Comparison of ENCODE assay signal across 15 mouse cellular contexts in the genomic region with DNA sequence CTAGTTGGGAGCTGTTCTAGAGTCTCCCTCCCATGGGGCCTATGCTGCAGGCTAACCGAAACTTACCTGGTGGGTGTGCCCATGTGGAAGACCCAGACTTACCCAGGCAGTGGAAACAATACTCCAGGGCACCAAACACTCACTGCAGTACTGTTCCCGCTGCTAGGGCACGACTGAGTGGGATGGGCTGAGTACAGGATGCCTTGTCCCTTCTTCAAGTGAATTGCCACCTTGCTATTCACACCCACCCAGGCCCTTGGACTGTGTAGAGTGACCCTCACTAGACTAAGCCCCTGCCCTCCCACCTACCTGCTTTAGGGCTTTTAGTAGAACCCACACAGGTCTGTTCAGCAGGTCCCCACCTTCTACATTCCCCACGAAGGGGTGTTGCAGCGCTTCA.
DNase-seq lines count a peak whose midpoint lies in the region; ATAC-seq and TF ChIP-seq lines count a peak whose summit lies in the region.
"Had no signal": no experiment of that assay in that cellular context is flagged by ENCODE, and none has a peak within 500 bp of the region (broad histone marks: within the 10 kb centered on the region; RNA-seq: fewer than 3 reads in every experiment).

No protein-coding gene starts in this region.

- 0 out of 2 replicates have a peak, but pooled peaks cover 9% of the 10 kb centered on the region for H3K27me3 ChIP-seq in kidney, embryonic 15.5 days
- H3K27me3 ChIP-seq in embryonic facial prominence, embryonic 12.5 days: peaks cover 5% of the 10 kb centered on the region; the same call in 1 of the 2 replicates
- no peaks in the 10 kb centered on the region for H3K27me3 ChIP-seq in embryonic facial prominence, embryonic 14.5 days (replicated peaks; ENCODE audit: control insufficient read depth, insufficient read depth, low read length)
- no peaks in the 10 kb centered on the region for H3K27me3 ChIP-seq in limb, embryonic 14.5 days (ENCODE audit: control insufficient read depth, insufficient read depth, low read length)
- H3K27me3 ChIP-seq in forebrain, embryonic 11.5 days (ENCODE audit: control insufficient read depth, insufficient read depth, low read length): no peaks in the 10 kb centered on the region
- H3K27me3 ChIP-seq in hindbrain, embryonic 10.5 days (ENCODE audit: insufficient read depth, poor library complexity, severe bottlenecking): peaks cover 15% of the 10 kb centered on the region
- H3K27me3 ChIP-seq: forebrain, embryonic 15.5 days had no signal

- H3K4me2 ChIP-seq in kidney, embryonic 15.5 days: peak overlapping the region; percentile 46
- peak overlapping the region; percentile 32 for H3K4me2 ChIP-seq in embryonic facial prominence, embryonic 12.5 days (replicated peaks)
- peak overlapping the region; percentile 64 for H3K4me2 ChIP-seq in embryonic facial prominence, embryonic 14.5 days (ENCODE audit: low read depth, low read length)
- peak overlapping the region; percentile 46 for H3K4me2 ChIP-seq in limb, embryonic 14.5 days (replicated peaks; ENCODE audit: low read depth, low read length, severe bottlenecking)
- no peak overlapping the region for H3K4me2 ChIP-seq in forebrain, embryonic 11.5 days (ENCODE audit: low read depth, low read length, severe bottlenecking)
- H3K4me2 ChIP-seq: forebrain, embryonic 15.5 days; hindbrain, embryonic 13.5 days had no signal

- H3K36me3 ChIP-seq in kidney, embryonic 15.5 days: peaks cover 6% of the 10 kb centered on the region
- 0 out of 2 replicates have a peak, but pooled peaks cover 3% of the 10 kb centered on the region for H3K36me3 ChIP-seq in embryonic facial prominence, embryonic 12.5 days
- H3K36me3 ChIP-seq in embryonic facial prominence, embryonic 14.5 days (ENCODE audit: control insufficient read depth, insufficient read depth, low read length): peaks cover 10% of the 10 kb centered on the region
- peaks cover 12% of the 10 kb centered on the region for H3K36me3 ChIP-seq in limb, embryonic 14.5 days (ENCODE audit: control insufficient read depth, insufficient read depth, low read length)
- H3K36me3 ChIP-seq in forebrain, embryonic 11.5 days (ENCODE audit: control insufficient read depth, insufficient read depth, low read length): no peaks in the 10 kb centered on the region
- no peaks in the 10 kb centered on the region for H3K36me3 ChIP-seq in hindbrain, embryonic 10.5 days
- H3K36me3 ChIP-seq: forebrain, embryonic 15.5 days; hindbrain, embryonic 13.5 days had no signal

- no peak for ATAC-seq in kidney, embryonic 15.5 days (replicated peaks; ENCODE audit: low FRiP score)
- ATAC-seq in embryonic facial prominence, embryonic 12.5 days (ENCODE audit: insufficient number of reproducible peaks, insufficient read depth, low FRiP score, low TSS enrichment): no peak; the same call in 1 of the 2 replicates
- ATAC-seq in embryonic facial prominence, embryonic 14.5 days (ENCODE audit: low read depth): no peak
- ATAC-seq in limb, embryonic 14.5 days (ENCODE audit: low FRiP score, low read depth): no peak
- no peak for ATAC-seq in forebrain, embryonic 11.5 days (replicated peaks; ENCODE audit: low FRiP score)
- ATAC-seq: forebrain, embryonic 15.5 days had no signal

- H3K4me3 ChIP-seq in kidney, embryonic 15.5 days (replicated peaks): peak overlapping the region; percentile 28
- H3K4me3 ChIP-seq in embryonic facial prominence, embryonic 12.5 days: no peak overlapping the region
- peak overlapping the region; percentile 58 for H3K4me3 ChIP-seq in embryonic facial prominence, embryonic 14.5 days (ENCODE audit: low read depth, low read length)
- peak overlapping the region; percentile 61 for H3K4me3 ChIP-seq in limb, embryonic 14.5 days (replicated peaks; ENCODE audit: low read length)
- H3K4me3 ChIP-seq in forebrain, embryonic 11.5 days (ENCODE audit: low read depth, low read length): no peak overlapping the region
- H3K4me3 ChIP-seq in hindbrain, embryonic 10.5 days: no peak overlapping the region
- H3K4me3 ChIP-seq: forebrain, embryonic 15.5 days; gastrocnemius, adult 2 months; hindbrain, embryonic 13.5 days; megakaryocyte, embryonic 14.5 days had no signal

- DNase-seq in kidney, adult 8-10 months: no peak
- DNase-seq in embryonic facial prominence, embryonic 14.5 days (ENCODE audit: low spot score): no peak
- DNase-seq in limb, embryonic 14.5 days (ENCODE audit: low spot score): peak; percentile 19
- DNase-seq in forebrain, embryonic 11.5 days (ENCODE audit: low spot score): no peak
- no peak for DNase-seq in hindbrain, embryonic 10.5 days (ENCODE audit: low spot score)
- DNase-seq: adrenal gland, adult 2 months; cerebellum, postnatal 10 days; gastrocnemius, adult 2 months; right cerebral cortex, postnatal 25 days had no signal

- TF ChIP-seq POLR2A in limb, embryonic 14.5 days (IDR thresholded peaks at IDR 0.05; ENCODE audit: borderline replicate concordance, extremely low read depth, insufficient read depth, insufficient read length): no peak

- no peaks in the 10 kb centered on the region for H3K9me3 ChIP-seq in kidney, embryonic 15.5 days (replicated peaks)
- H3K9me3 ChIP-seq in embryonic facial prominence, embryonic 12.5 days: no peaks in the 10 kb centered on the region
- H3K9me3 ChIP-seq in embryonic facial prominence, embryonic 14.5 days (ENCODE audit: control insufficient read depth, low read length): no peaks in the 10 kb centered on the region
- no peaks in the 10 kb centered on the region for H3K9me3 ChIP-seq in limb, embryonic 14.5 days (ENCODE audit: control insufficient read depth, low read length)
- H3K9me3 ChIP-seq in forebrain, embryonic 11.5 days (ENCODE audit: control insufficient read depth, low read length): no peaks in the 10 kb centered on the region
- peaks cover 3% of the 10 kb centered on the region; the same call in 1 of the 2 replicates for H3K9me3 ChIP-seq in hindbrain, embryonic 10.5 days
- H3K9me3 ChIP-seq: forebrain, embryonic 15.5 days; hindbrain, embryonic 13.5 days; megakaryocyte, embryonic 14.5 days had no signal

- peak overlapping the region; percentile 82 for H3K27ac ChIP-seq in kidney, embryonic 15.5 days
- H3K27ac ChIP-seq in embryonic facial prominence, embryonic 12.5 days: peak overlapping the region; percentile 50; the same call in 1 of the 2 replicates
- H3K27ac ChIP-seq in embryonic facial prominence, embryonic 14.5 days (replicated peaks; ENCODE audit: low read depth, low read length): peak overlapping the region; percentile 58
- H3K27ac ChIP-seq in limb, embryonic 14.5 days (replicated peaks; ENCODE audit: low read depth, low read length): peak overlapping the region; percentile 78
- H3K27ac ChIP-seq in forebrain, embryonic 11.5 days (ENCODE audit: low read depth, low read length): no peak overlapping the region
- no peak overlapping the region for H3K27ac ChIP-seq in hindbrain, embryonic 10.5 days
- H3K27ac ChIP-seq: forebrain, embryonic 15.5 days; gastrocnemius, adult 2 months; hindbrain, embryonic 13.5 days; liver, embryonic 14.5 days had no signal

- 44% methylated on average over 5 of the region's 5 CpGs for WGBS in kidney, embryonic 15.5 days
- 59% methylated on average over 5 of the region's 5 CpGs for WGBS in embryonic facial prominence, embryonic 12.5 days
- 58% methylated on average over 5 of the region's 5 CpGs for WGBS in embryonic facial prominence, embryonic 14.5 days
- 38% methylated on average over 5 of the region's 5 CpGs for whole genome bisulfite sequencing in limb, embryonic 14.5 days
- WGBS in forebrain, embryonic 11.5 days: 68% methylated on average over 5 of the region's 5 CpGs
- WGBS in hindbrain, embryonic 10.5 days: 64% methylated on average over 5 of the region's 5 CpGs

- no peak overlapping the region for H3K9ac ChIP-seq in kidney, embryonic 15.5 days
- H3K9ac ChIP-seq in embryonic facial prominence, embryonic 12.5 days: no peak overlapping the region
- peak overlapping the region; percentile 56 for H3K9ac ChIP-seq in embryonic facial prominence, embryonic 14.5 days (ENCODE audit: low read depth, low read length)
- H3K9ac ChIP-seq in limb, embryonic 14.5 days (ENCODE audit: low read depth, low read length, severe bottlenecking): peak overlapping the region; percentile 92
- H3K9ac ChIP-seq in forebrain, embryonic 11.5 days (ENCODE audit: low read length): no peak overlapping the region
- H3K9ac ChIP-seq: forebrain, embryonic 15.5 days; hindbrain, embryonic 13.5 days; liver, embryonic 14.5 days had no signal

- peaks cover 31% of the 10 kb centered on the region for H3K4me1 ChIP-seq in kidney, embryonic 15.5 days
- H3K4me1 ChIP-seq in embryonic facial prominence, embryonic 12.5 days: no peaks in the 10 kb centered on the region; the same call in 1 of the 2 replicates
- H3K4me1 ChIP-seq in embryonic facial prominence, embryonic 14.5 days (ENCODE audit: control insufficient read depth, insufficient read depth, low read length): peaks cover 9% of the 10 kb centered on the region; the same call in 1 of the 2 replicates
- peaks cover 9% of the 10 kb centered on the region; the same call in 1 of the 2 replicates for H3K4me1 ChIP-seq in limb, embryonic 14.5 days (ENCODE audit: control insufficient read depth, insufficient read depth, low read length)
- H3K4me1 ChIP-seq in forebrain, embryonic 11.5 days (replicated peaks; ENCODE audit: control insufficient read depth, insufficient read depth, low read length): 0 out of 2 replicates have a peak, but pooled peaks cover 1% of the 10 kb centered on the region
- H3K4me1 ChIP-seq in hindbrain, embryonic 10.5 days (replicated peaks): peaks cover 41% of the 10 kb centered on the region

Comparison
In these comparisons a context has a peak if more than half of its experiments do, and no peak if none do; other contexts are left out.
1. H3K4me3 ChIP-seq: peak in kidney, embryonic 15.5 days (single experiment), embryonic facial prominence, embryonic 14.5 days (single experiment) and limb, embryonic 14.5 days (single experiment); none in embryonic facial prominence, embryonic 12.5 days (single experiment), forebrain, embryonic 11.5 days (single experiment) and hindbrain, embryonic 10.5 days (single experiment).
2. H3K9ac ChIP-seq: peak in embryonic facial prominence, embryonic 14.5 days (single experiment) and limb, embryonic 14.5 days (single experiment); none in kidney, embryonic 15.5 days (single experiment), embryonic facial prominence, embryonic 12.5 days (single experiment) and forebrain, embryonic 11.5 days (single experiment).
3. H3K27ac ChIP-seq: peak in kidney, embryonic 15.5 days (single experiment), embryonic facial prominence, embryonic 12.5 days (single experiment), embryonic facial prominence, embryonic 14.5 days (single experiment) and limb, embryonic 14.5 days (single experiment); none in forebrain, embryonic 11.5 days (single experiment) and hindbrain, embryonic 10.5 days (single experiment).